Mouse (Mus musculus): ENCODE results near the gene Cry1.

The Cry1 gene

GRCm38 (mm10) chr10:85159989-85160619 lies 24.8 kb downstream of the Cry1 start:
- DNase-seq = no peak

- DNase-seq = no peak
Observed at GRCm38 (mm10) chr10:85157451-85157850, 27.4 kb downstream of the Cry1 start.

- peak; percentile 77 to 78 for DNase-seq
Observed at GRCm38 (mm10) chr10:85154195-85154594, 30.7 kb downstream of the Cry1 start.

- DNase-seq = no peak
Observed at GRCm38 (mm10) chr10:85149226-85149625, 35.6 kb downstream of the Cry1 start.

GRCm38 (mm10) chr10:85146282-85146681 lies 38.6 kb downstream of the Cry1 start:
- no peak for DNase-seq

GRCm38 (mm10) chr10:85141465-85141864 lies 43.4 kb downstream of the Cry1 start:
- peak; percentile 18 to 33 for DNase-seq

GRCm38 (mm10) chr10:85136573-85136972 lies 48.3 kb downstream of the Cry1 start:
- DNase-seq = no peak

- peak; percentile 63 to 73 for DNase-seq
Observed at GRCm38 (mm10) chr10:85128453-85128852, 56.4 kb downstream of the Cry1 start.

GRCm38 (mm10) chr10:85127395-85128287 lies 57.2 kb downstream of the Cry1 start, which contains the start of gene Mterf2:
TSS of gene Mterf2 (minus strand) at chr10:85128027.
- DNase-seq = peak; percentile 88 to 95

- no peak for DNase-seq
Observed at GRCm38 (mm10) chr10:85125184-85125583, 59.7 kb downstream of the Cry1 start.

GRCm38 (mm10) chr10:85114409-85114808 lies 70.5 kb downstream of the Cry1 start:
- DNase-seq = no peak

GRCm38 (mm10) chr10:85103085-85103885 lies 81.6 kb downstream of the Cry1 start:
- DNase-seq = peak; percentile 31 to 53

- peak; percentile 93 to 95 for DNase-seq
Observed at GRCm38 (mm10) chr10:85102247-85103084, 82.4 kb downstream of the Cry1 start, which contains the start of the genes Fhl4 and Tmem263. TSS of gene Fhl4 (minus strand) at chr10:85102495. TSS of gene Tmem263 (plus strand) at chr10:85102627.

GRCm38 (mm10) chr10:85101841-85102240 lies 83.0 kb downstream of the Cry1 start:
- peak in 1 of 2 experiments; percentile 42 for DNase-seq

Data from kidney, postnatal 4 days (tissue).